Mouse (Mus musculus) limb, embryonic 15.5 days (tissue): ENCODE data around the gene Ogfr. TPM values are rescaled to one million over a fixed set of nuclear protein-coding genes. Genes with fewer than 3 reads are reported as not detected.

Experiments
- ATAC-seq: fragments of 200-750 bp; cut with Nextera tagmentation; 2 replicates; pipeline ENCODE4 v1.8.0; 2017; ENCODE audit warnings: low read depth, moderate TSS enrichment; ENCODE audit not compliant: insufficient number of reproducible peaks, low FRiP score, low TSS enrichment
- H3K27ac ChIP-seq: fragments of 300-500 bp; sonication (generic); 2 replicates; pipeline ENCODE4 v1.5.1; 2015; ENCODE audit warnings: moderate library complexity, mild to moderate bottlenecking, inconsistent platforms
- H3K27me3 ChIP-seq: fragments of 300-500 bp; sonication (generic); 2 replicates; pipeline ENCODE4 v1.6.1; 2015; ENCODE audit warnings: inconsistent platforms
- H3K36me3 ChIP-seq: fragments of 300-500 bp; sonication (generic); 2 replicates; pipeline ENCODE4 v1.6.1; 2015; ENCODE audit warnings: inconsistent platforms
- H3K4me1 ChIP-seq: fragments of 300-500 bp; sonication (generic); 2 replicates; pipeline ENCODE4 v1.6.1; 2015; ENCODE audit warnings: inconsistent platforms
- H3K4me2 ChIP-seq: fragments of 300-500 bp; sonication (generic); 2 replicates; pipeline ENCODE4 v1.6.1; 2015; ENCODE audit warnings: mild to moderate bottlenecking, inconsistent platforms
- H3K4me3 ChIP-seq: fragments of 300-500 bp; sonication (generic); 2 replicates; pipeline ENCODE4 v1.5.1; 2015; ENCODE audit warnings: mild to moderate bottlenecking, inconsistent platforms
- H3K9ac ChIP-seq: fragments of 300-500 bp; sonication (generic); 2 replicates; pipeline ENCODE4 v1.6.1; 2015; ENCODE audit warnings: inconsistent platforms
- H3K9me3 ChIP-seq: fragments of 300-500 bp; sonication (generic); 2 replicates; pipeline ENCODE4 v1.6.1; 2016; ENCODE audit warnings: inconsistent platforms
- WGBS: fragments of 180-500 bp; shearing (Covaris S2); methylation state at CpG from one replicate; pipeline ENCODE4 v1.1.7; 2015; 5-methylcytosine and 5-hydroxymethylcytosine counted together
- polyA plus RNA-seq: library from polyadenylated mRNA; unstranded; fragments of >200 nt; fragmentation: Nextera tagmentation; extraction: Ambion mirVana; gene quantifications from 2 replicates; pipeline ENCODE4 v1.2.1, GENCODE M21; 2015

The Ogfr gene
- polyA plus RNA-seq, 1 experiment from 2014 or later: 60.6 TPM

DNA sequence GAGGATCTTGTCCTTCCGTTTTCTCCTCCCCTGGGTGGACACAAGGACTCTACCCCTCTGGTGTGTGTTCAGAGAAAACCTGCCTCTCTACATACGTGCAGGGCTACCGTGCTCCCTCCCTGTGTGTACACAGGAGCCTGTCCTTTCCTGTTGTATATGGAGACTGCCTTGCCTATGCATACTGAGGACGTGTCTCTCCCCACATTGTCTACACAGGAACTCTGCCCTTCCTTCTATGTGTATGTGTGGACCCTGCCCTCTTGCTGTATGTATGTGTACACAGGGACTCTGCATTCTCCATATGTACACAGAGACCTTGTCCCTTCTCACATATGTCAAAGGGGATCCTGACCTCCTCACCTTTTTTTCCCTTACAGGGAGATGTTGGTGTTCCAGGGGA is 21.2 kb downstream of the Ogfr start:
- 58% methylated on average over 4 of the region's 4 CpGs for WGBS
- H3K27me3 ChIP-seq: no peaks in the 10 kb centered on the region
- H3K4me2 ChIP-seq: no peak overlapping the region
- peak overlapping the region; percentile 81 for H3K27ac ChIP-seq
- ATAC-seq: no peak
- no peak overlapping the region for H3K4me3 ChIP-seq
- peaks cover 6% of the 10 kb centered on the region; the same call in 1 of the 2 replicates for H3K4me1 ChIP-seq
- H3K9me3 ChIP-seq: no peaks in the 10 kb centered on the region
- H3K9ac ChIP-seq: no peak overlapping the region
- peaks cover 10% of the 10 kb centered on the region; the same call in 1 of the 2 replicates for H3K36me3 ChIP-seq

DNA sequence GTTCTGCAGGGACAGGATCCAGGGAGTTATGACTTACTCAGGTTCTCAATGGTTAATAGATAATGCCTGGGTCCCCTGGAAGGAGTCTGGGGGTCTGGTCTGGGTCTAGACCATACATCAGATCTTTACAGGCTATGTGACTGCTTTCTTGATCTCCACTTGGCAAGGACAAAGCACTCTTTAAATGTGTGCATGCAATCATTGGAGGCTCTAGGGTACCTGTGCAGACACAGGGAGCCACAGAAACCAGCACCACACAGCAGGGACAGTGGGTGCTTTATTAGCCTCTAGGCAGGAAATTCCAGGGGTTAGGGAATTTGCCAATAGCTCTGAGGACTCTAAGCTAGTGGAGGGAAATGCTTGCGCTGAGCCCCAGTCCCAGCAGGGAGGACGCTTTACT is 22.8 kb downstream of the Ogfr start:
- WGBS: 46% methylated on average over 2 of the region's 2 CpGs
- peaks cover 12% of the 10 kb centered on the region; the same call in 1 of the 2 replicates for H3K36me3 ChIP-seq
- H3K4me2 ChIP-seq: no peak overlapping the region
- H3K9ac ChIP-seq: no peak overlapping the region
- H3K4me3 ChIP-seq: no peak overlapping the region
- peak overlapping the region; percentile 81; the same call in 1 of the 2 replicates for H3K27ac ChIP-seq
- no peaks in the 10 kb centered on the region for H3K9me3 ChIP-seq
- H3K27me3 ChIP-seq: no peaks in the 10 kb centered on the region
- ATAC-seq: peak; percentile 57
- H3K4me1 ChIP-seq: peaks cover 6% of the 10 kb centered on the region; the same call in 1 of the 2 replicates

DNA sequence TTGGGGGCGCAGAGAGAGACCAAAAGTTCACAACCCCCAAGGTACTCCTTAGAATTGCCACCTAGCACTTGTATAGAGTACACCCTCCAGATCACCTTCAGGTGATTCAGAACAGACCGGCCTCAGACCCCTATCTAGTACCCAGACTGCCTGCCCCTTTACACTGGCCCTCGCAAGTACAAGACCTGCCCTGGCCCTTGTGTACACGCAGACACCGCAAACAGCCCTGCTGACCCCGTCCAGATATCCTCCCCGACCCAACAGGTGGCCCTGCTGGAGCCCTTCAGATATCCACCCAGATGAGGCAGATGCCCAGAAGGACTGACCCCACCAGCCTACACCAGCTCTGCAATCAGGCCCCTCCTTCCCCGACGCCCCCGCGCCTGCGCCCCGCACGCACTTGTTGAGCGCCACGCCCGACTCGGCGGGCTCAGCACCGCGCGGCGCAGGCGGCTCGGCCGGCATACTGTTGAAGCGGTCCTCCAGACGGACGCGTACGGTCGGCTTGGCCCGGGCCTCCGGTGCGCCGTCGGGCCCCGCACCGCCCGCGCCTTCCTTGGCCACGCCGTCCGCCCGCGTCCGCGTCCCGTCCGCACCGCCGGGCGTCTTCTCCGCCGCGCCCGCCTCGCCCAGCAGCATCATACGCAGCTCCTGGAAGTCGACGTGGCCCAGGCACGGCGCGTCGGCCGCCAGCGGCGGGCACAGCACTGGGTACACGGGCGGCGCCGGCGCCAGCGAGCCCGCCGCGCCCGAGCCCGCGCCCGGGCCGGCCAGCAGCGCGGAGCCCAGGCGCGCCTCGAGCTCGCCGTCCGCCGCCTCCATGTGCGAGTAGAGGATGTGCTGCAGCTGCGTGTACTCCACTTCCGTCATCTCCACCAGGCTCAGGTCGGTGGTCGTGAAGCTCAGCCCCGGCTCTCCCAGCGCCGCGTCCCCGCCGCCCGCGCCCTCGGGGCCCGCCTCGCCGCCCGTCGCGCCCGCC is 52.8 kb downstream of the Ogfr start:
- Histone ChIP-seq H3K4me3 (peak overlapping the region; percentile 45), H3K27ac (no peak overlapping the region), H3K9ac (no peak overlapping the region), H3K9me3 (peaks cover 15% of the 10 kb centered on the region; the same call in 1 of the 2 replicates), H3K4me1 (peaks cover 7% of the 10 kb centered on the region), H3K4me2 (peak overlapping the region; percentile 62), H3K27me3 (peaks cover 66% of the 10 kb centered on the region), H3K36me3 (no peaks in the 10 kb centered on the region)
- no peak; the same call in 1 of the 2 replicates for ATAC-seq
- WGBS: 3% methylated on average over 91 of the region's 112 CpGs

DNA sequence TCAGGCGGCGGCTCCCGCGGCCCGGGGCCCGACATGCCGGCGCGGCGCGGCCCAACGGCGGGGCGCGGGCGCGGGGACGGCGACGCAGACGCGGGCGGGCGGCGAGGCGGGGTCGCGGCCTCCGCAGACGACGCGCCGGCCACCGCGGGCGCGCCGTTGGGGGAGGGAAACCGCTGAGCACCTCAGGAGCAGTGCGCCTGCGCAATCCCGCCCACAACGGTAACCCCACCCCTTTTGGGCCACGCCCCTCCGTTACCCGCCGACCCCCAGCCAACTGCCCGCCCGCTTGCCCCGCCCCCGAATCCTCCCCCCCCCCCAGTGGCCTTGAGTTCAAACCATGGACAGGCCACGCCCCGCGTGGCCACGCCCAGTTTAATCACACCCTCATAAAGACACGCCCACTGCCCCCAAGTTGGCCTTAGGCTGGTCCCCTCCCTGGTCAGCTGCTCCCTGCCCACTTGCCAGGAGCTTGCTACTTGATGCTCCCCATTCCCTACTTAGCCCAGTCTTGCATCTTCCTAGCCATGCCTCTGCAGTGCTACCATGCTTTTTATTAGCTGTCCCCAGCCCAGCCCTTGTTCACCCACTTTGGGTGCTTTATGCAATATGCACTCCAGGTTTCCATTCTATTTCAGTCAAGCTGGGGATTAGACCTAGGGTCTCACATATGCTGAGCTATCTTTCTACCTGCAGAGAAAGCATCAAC is 53.7 kb downstream of the Ogfr start, which contains the start of gene Tcfl5:
TSS of gene Tcfl5 (minus strand) at position 154 of the 706 bp plus-strand sequence.
- Histone ChIP-seq H3K9me3 (peaks cover 15% of the 10 kb centered on the region; the same call in 1 of the 2 replicates), H3K4me2 (peak within 1 kb of the TSS; percentile 62), H3K4me1 (peaks cover 7% of the 10 kb centered on the region), H3K36me3 (no peaks in the 10 kb centered on the region), H3K4me3 (peak within 1 kb of the TSS; percentile 45), H3K27me3 (peaks cover 66% of the 10 kb centered on the region), H3K27ac (no peak within 1 kb of the TSS), H3K9ac (no peak within 1 kb of the TSS)
- ATAC-seq: no peak
- 4% methylated on average over 18 of the region's 56 CpGs for WGBS

DNA sequence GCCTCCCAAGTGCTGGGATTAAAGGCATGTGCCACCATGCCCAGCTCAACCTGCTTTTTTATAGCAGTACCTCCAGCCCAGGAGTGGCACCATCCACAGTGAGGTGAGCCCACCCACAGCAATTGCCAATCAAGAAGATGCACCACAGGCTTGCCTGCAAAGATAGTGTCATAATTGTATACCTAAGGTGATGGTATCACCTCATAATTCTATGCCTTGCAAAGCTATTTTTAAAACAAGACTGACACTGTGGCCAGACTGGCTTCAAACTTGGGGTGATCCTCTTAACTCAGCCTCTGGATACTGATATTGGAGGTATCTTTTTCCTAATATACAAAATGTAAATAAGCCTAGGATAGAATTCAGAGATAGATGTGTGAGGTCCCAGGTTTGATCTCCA is 54.6 kb downstream of the Ogfr start:
- peaks cover 60% of the 10 kb centered on the region for H3K27me3 ChIP-seq
- ATAC-seq: no peak
- H3K4me1 ChIP-seq: peaks cover 7% of the 10 kb centered on the region
- no peak overlapping the region for H3K4me2 ChIP-seq
- no peaks in the 10 kb centered on the region for H3K36me3 ChIP-seq
- H3K27ac ChIP-seq: no peak overlapping the region
- no peak overlapping the region for H3K9ac ChIP-seq
- H3K9me3 ChIP-seq: peaks cover 15% of the 10 kb centered on the region; the same call in 1 of the 2 replicates
- H3K4me3 ChIP-seq: no peak overlapping the region

Other genes with a start within 250 kb of the Ogfr start
- gene Slco4a1, start 133.0 kb upstream of the Ogfr start, polyA plus RNA-seq: 0.78 and 0.99 TPM in 2 replicates
- 0.32 and 0.43 TPM in 2 replicates for gene Ntsr1, start 89.3 kb upstream of the Ogfr start, polyA plus RNA-seq
- 28.6 and 30.3 TPM in 2 replicates for gene Mrgbp, start 7.9 kb upstream of the Ogfr start, polyA plus RNA-seq
- 412 and 416 TPM in 2 replicates for gene Col9a3, start 8.5 kb downstream of the Ogfr start, polyA plus RNA-seq
- gene Tcfl5, start 53.5 kb downstream of the Ogfr start, polyA plus RNA-seq: 0.22 and 0.45 TPM in 2 replicates
- 25.5 and 28.2 TPM in 2 replicates for gene Dido1, start 120.8 kb downstream of the Ogfr start, polyA plus RNA-seq
- 73.7 and 76.1 TPM in 2 replicates for gene Gid8, start 120.9 kb downstream of the Ogfr start, polyA plus RNA-seq
- gene Slc17a9, start 136.0 kb downstream of the Ogfr start, polyA plus RNA-seq: 1.7 and 2.5 TPM in 2 replicates
- gene Bhlhe23, start 187.7 kb downstream of the Ogfr start, polyA plus RNA-seq: not detected in 2 replicates